Mouse (Mus musculus) heart, adult 2 months (tissue): Measurements from ENCODE around the gene Trpv5. TPM values are rescaled to one million over a fixed set of nuclear protein-coding genes. Genes with fewer than 3 reads are reported as not detected.
A peak's percentile ranks its signal among the peaks of the same experiment; 100 is the strongest.

Experiments used
- DNase-seq, 2 experiments: peaks; one replicate each; pipeline ENCODE4 v3.0.0; 2021
- H3K27ac ChIP-seq: fragments of 200-600 bp; 2 replicates; pipeline ENCODE4 v1.8.1; 2022
- H3K27me3 ChIP-seq: fragments of 200-500 bp; 2 replicates; pipeline ENCODE4 v1.6.1; 2012; ENCODE audit warnings: mild to moderate bottlenecking, low read length, inconsistent platforms, mixed read lengths; ENCODE audit not compliant: control insufficient read depth, insufficient read depth
- H3K36me3 ChIP-seq: fragments of 200-500 bp; 2 replicates; pipeline ENCODE4 v1.6.1; 2012; ENCODE audit warnings: low read length, inconsistent platforms; ENCODE audit not compliant: control insufficient read depth, insufficient read depth
- H3K4me1 ChIP-seq: fragments of 200-500 bp; 2 replicates; pipeline ENCODE4 v1.6.1; 2011; ENCODE audit warnings: low read length; ENCODE audit not compliant: control insufficient read depth, insufficient read depth
- H3K4me3 ChIP-seq: fragments of 200-600 bp; 2 replicates; pipeline ENCODE4 v1.8.1; 2022
- H3K79me2 ChIP-seq: fragments of 200-500 bp; replicated peaks from 2 replicates; pipeline ENCODE4 v1.6.1; 2012; ENCODE audit warnings: mild to moderate bottlenecking, inconsistent platforms, low read length, moderate library complexity, mixed read lengths; ENCODE audit not compliant: control insufficient read depth, insufficient read depth
- H3K9ac ChIP-seq: fragments of 200-500 bp; 2 replicates; pipeline ENCODE4 v1.6.1; 2012; ENCODE audit warnings: low read depth, mild to moderate bottlenecking, control low read depth, inconsistent platforms, low read length, mixed read lengths
- CTCF ChIP-seq: fragments of 200-600 bp; IDR thresholded peaks from 2 replicates; pipeline ENCODE4 v1.8.1; 2022; ENCODE audit warnings: antibody characterized with exemption, mild to moderate bottlenecking, moderate library complexity
- EP300 ChIP-seq: fragments of 200-500 bp; IDR thresholded peaks from 2 replicates; pipeline ENCODE4 v1.6.1; 2011; ENCODE audit warnings: low read depth, low read length, control low read depth; ENCODE audit not compliant: insufficient read depth
- POLR2A ChIP-seq: fragments of 200-500 bp; IDR thresholded peaks from 2 replicates; pipeline ENCODE4 v1.6.1; 2011; ENCODE audit warnings: mild to moderate bottlenecking, low read depth, low read length, control low read depth; ENCODE audit not compliant: insufficient read depth
- WGBS: fragments of 180-500 bp; shearing (Covaris S2); methylation state at CpG from one replicate; pipeline ENCODE4 v1.1.7; 2018; 5-methylcytosine and 5-hydroxymethylcytosine counted together
- intact Hi-C: fragments of 180-260 bp; cut with DNase I; formaldehyde crosslinking; loops from one replicate; pipeline ENCODE4 v1.15.1; 2025
- polyA plus RNA-seq: library from polyadenylated mRNA; depleted of rRNA; stranded (reverse); fragments of >200 nt; gene quantifications from 2 replicates; pipeline ENCODE4 v1.2.3, GENCODE M21; 2012; rRNA removed
- total RNA-seq, 2 experiments: library from RNA; stranded (reverse); gene quantifications; 2 replicates each; pipeline ENCODE4 v1.2.3; 2021

Gene Trpv5
- total and polyA plus RNA-seq, 3 experiments: not detected

- H3K9ac ChIP-seq: peak within 1 kb of the TSS; percentile 67
- no peak within 1 kb of the TSS; the same call in 1 of the 2 replicates for H3K27ac ChIP-seq
- no peaks in the 10 kb centered on the region for H3K79me2 ChIP-seq
- H3K27me3 ChIP-seq: no peaks in the 10 kb centered on the region
- no peaks in the 10 kb centered on the region for H3K36me3 ChIP-seq
- under 1% methylated on average over 67 of the region's 68 CpGs for WGBS
- H3K4me3 ChIP-seq: peak within 1 kb of the TSS; percentile 51
- TF ChIP-seq CTCF (no peak), EP300 (no peak), POLR2A (no peak)
- intact Hi-C loops: no loop called here
- peak; percentile 75 to 79 for DNase-seq
- H3K4me1 ChIP-seq: no peaks in the 10 kb centered on the region
Observed at GRCm38 (mm10) chr6:41605061-41605793, 75.3 kb downstream of the Trpv5 start, which contains the start of gene Ephb6. Gene Ephb6 (plus strand): TSS chr6:41605482.

GRCm38 (mm10) chr6:41604401-41605050 lies 76.0 kb downstream of the Trpv5 start:
- Histone ChIP-seq H3K36me3 (no peaks in the 10 kb centered on the region), H3K4me3 (peak overlapping the region; percentile 51), H3K27me3 (no peaks in the 10 kb centered on the region), H3K4me1 (no peaks in the 10 kb centered on the region), H3K79me2 (no peaks in the 10 kb centered on the region), H3K9ac (no peak overlapping the region; the same call in 1 of the 2 replicates), H3K27ac (no peak overlapping the region)
- peak; percentile 63 for TF ChIP-seq CTCF
- no peak for TF ChIP-seq EP300
- TF ChIP-seq POLR2A: no peak
- 2% methylated on average over 23 of the region's 23 CpGs for WGBS
- intact Hi-C loops: no loop called here
- DNase-seq: peak; percentile 28 to 31

Other genes starting within 250 kb of the Trpv5 start
- gene Gm10334, start 234.6 kb downstream of the Trpv5 start, total RNA-seq: not detected
- gene Gm10334, start 234.6 kb downstream of the Trpv5 start, polyA plus RNA-seq: not detected in 2 replicates
- gene Prss1, start 221.8 kb downstream of the Trpv5 start, total RNA-seq: not detected
- gene Prss1, start 221.8 kb downstream of the Trpv5 start, polyA plus RNA-seq: not detected in 2 replicates
- gene Prss2, start 159.0 kb downstream of the Trpv5 start, total RNA-seq: not detected
- gene Prss2, start 159.0 kb downstream of the Trpv5 start, polyA plus RNA-seq: 0.67 TPM in 1 of 2 replicates, not detected in the other
- gene Ephb6, start 75.3 kb downstream of the Trpv5 start, total RNA-seq: 1 to 10 TPM; 1.6 to 2.0 TPM
- gene Ephb6, start 75.3 kb downstream of the Trpv5 start, polyA plus RNA-seq: 1.9 and 2.1 TPM in 2 replicates
- gene Trpv6, start 44.4 kb downstream of the Trpv5 start, total RNA-seq: not detected
- not detected in 2 replicates for gene Trpv6, start 44.4 kb downstream of the Trpv5 start, polyA plus RNA-seq
- not detected for gene Llcfc1, start 3.7 kb upstream of the Trpv5 start, total RNA-seq
- gene Llcfc1, start 3.7 kb upstream of the Trpv5 start, polyA plus RNA-seq: 0.35 and 0.47 TPM in 2 replicates
- under 1 TPM in 1 of 2 experiments, not detected in 1; 0.27 TPM for gene Kel, start 23.6 kb upstream of the Trpv5 start, total RNA-seq
- 0.16 TPM in 1 of 2 replicates, not detected in the other for gene Kel, start 23.6 kb upstream of the Trpv5 start, polyA plus RNA-seq
- gene Olfr459, start 94.4 kb upstream of the Trpv5 start, total RNA-seq: not detected
- gene Olfr459, start 94.4 kb upstream of the Trpv5 start, polyA plus RNA-seq: not detected in 2 replicates
- gene Pip, start 166.8 kb upstream of the Trpv5 start, total RNA-seq: not detected
- gene Pip, start 166.8 kb upstream of the Trpv5 start, polyA plus RNA-seq: not detected in 2 replicates
- not detected for gene Sval2, start 172.2 kb upstream of the Trpv5 start, total RNA-seq
- gene Sval2, start 172.2 kb upstream of the Trpv5 start, polyA plus RNA-seq: not detected in 2 replicates